Mouse (Mus musculus) cortical plate, adult 2 months (tissue): ENCODE measurements around the gene Slc25a54. TPM values are rescaled to one million over a fixed set of nuclear protein-coding genes. Genes with fewer than 3 reads are reported as not detected.

Experiments
- H3K27ac ChIP-seq: fragments of 200-500 bp; 2 replicates; pipeline ENCODE4 v1.5.1; 2012; ENCODE audit warnings: low read length, control low read depth, inconsistent platforms; ENCODE audit not compliant: insufficient read depth
- H3K4me1 ChIP-seq: fragments of 200-500 bp; 2 replicates; pipeline ENCODE4 v1.6.1; 2011; ENCODE audit warnings: low read length; ENCODE audit not compliant: control insufficient read depth, insufficient read depth
- H3K4me3 ChIP-seq: fragments of 200-500 bp; 2 replicates; pipeline ENCODE4 v1.5.1; 2011; ENCODE audit warnings: mild to moderate bottlenecking, low read length, control low read depth; ENCODE audit not compliant: insufficient read depth
- CTCF ChIP-seq: fragments of 200-500 bp; IDR thresholded peaks from 2 replicates; pipeline ENCODE4 v1.5.1; 2011; ENCODE audit warnings: mild to moderate bottlenecking, control low read depth, low read length; ENCODE audit not compliant: insufficient read depth; ENCODE audit errors: extremely low read depth
- POLR2A ChIP-seq: fragments of 200-500 bp; IDR thresholded peaks from 2 replicates; pipeline ENCODE4 v1.6.1; 2011; ENCODE audit warnings: mild to moderate bottlenecking, low read length, control low read depth; ENCODE audit not compliant: insufficient read depth; ENCODE audit errors: extremely low read depth
- polyA plus RNA-seq: library from polyadenylated mRNA; depleted of rRNA; stranded (reverse); fragments of >200 nt; gene quantifications from 2 replicates; pipeline ENCODE4 v1.2.3, GENCODE M21; 2012; rRNA removed

The Slc25a54 gene
- polyA plus RNA-seq = not detected in 2 replicates

- TF ChIP-seq POLR2A (no peak), CTCF (no peak)
- H3K27ac ChIP-seq = no peak within 1 kb of the TSS
- H3K4me3 ChIP-seq = no peak within 1 kb of the TSS
- no peaks in the 10 kb centered on the region for H3K4me1 ChIP-seq
Observed at GRCm38 (mm10) chr3:109080169-109080568, at the start of gene Slc25a54. Gene Slc25a54 (plus strand): TSS chr3:109080469.

GRCm38 (mm10) chr3:109030817-109031216, 49.5 kb upstream of the Slc25a54 start:
- TF ChIP-seq CTCF = no peak
- no peak for TF ChIP-seq POLR2A
- H3K4me1 ChIP-seq = peaks cover 2% of the 10 kb centered on the region; the same call in 1 of the 2 replicates

DNA sequence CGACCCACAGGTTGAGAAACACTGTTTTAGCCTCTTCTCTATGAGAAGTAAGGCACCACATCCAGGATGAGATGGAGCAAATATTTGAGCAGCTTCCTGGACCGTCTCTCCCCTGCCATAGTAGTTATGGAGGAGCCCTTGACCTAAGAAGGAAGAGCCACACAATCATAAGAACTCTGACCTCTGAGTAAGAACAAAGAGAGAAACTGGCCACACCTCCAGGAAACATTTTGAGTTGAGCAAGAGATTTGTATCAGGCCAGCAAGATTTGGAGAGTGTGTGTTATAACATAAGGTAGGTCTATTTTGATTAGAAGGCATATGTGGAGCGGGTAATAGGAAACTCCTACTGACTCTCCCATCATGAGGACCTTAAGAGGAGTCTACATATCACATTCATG, 48.6 kb upstream of the Slc25a54 start:
- peaks cover 2% of the 10 kb centered on the region; the same call in 1 of the 2 replicates for H3K4me1 ChIP-seq
- no peak overlapping the region for H3K4me3 ChIP-seq
- H3K27ac ChIP-seq = no peak overlapping the region
- TF ChIP-seq POLR2A (no peak), CTCF (no peak)

More at GRCm38 (mm10) chr3:109030817-109031216, 49.5 kb upstream of the Slc25a54 start:
- no peak overlapping the region for H3K4me3 ChIP-seq
- peak overlapping the region; percentile 19; the same call in 1 of the 2 replicates for H3K27ac ChIP-seq

GRCm38 (mm10) chr3:109032306-109032705, 48.0 kb upstream of the Slc25a54 start:
- TF ChIP-seq CTCF = no peak
- no peak for TF ChIP-seq POLR2A

DNA sequence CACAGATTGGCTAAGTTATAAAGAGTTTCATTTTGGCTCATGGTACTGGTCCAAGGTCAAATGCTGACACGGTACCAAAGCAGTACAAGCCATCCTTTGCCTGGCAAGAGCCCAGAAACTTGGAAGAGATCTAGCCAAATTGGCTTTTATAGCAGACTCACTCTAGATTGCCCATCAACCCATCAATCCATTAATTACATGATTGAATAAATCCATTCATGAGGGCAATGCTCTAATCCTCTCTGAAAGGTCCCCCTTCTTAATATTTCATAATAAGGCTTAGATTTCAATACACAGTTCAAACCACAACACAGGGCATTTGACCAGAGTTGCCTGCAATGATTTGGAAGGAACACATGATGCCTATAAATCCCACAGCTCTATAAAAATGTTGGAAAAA, 45.9 kb upstream of the Slc25a54 start:
- TF ChIP-seq CTCF = no peak
- no peak for TF ChIP-seq POLR2A
- H3K4me3 ChIP-seq = no peak overlapping the region
- peaks cover 2% of the 10 kb centered on the region; the same call in 1 of the 2 replicates for H3K4me1 ChIP-seq
- H3K27ac ChIP-seq = no peak overlapping the region

More at GRCm38 (mm10) chr3:109032306-109032705, 48.0 kb upstream of the Slc25a54 start:
- no peak overlapping the region for H3K4me3 ChIP-seq
- no peak overlapping the region for H3K27ac ChIP-seq
- H3K4me1 ChIP-seq = peaks cover 2% of the 10 kb centered on the region; the same call in 1 of the 2 replicates

- Histone ChIP-seq H3K27ac (no peak overlapping the region), H3K4me3 (no peak overlapping the region), H3K4me1 (no peaks in the 10 kb centered on the region)
- no peak for TF ChIP-seq CTCF
- no peak for TF ChIP-seq POLR2A
Observed at GRCm38 (mm10) chr3:109040908-109041307, 39.4 kb upstream of the Slc25a54 start.

GRCm38 (mm10) chr3:109043395-109043794, 36.9 kb upstream of the Slc25a54 start:
- TF ChIP-seq POLR2A (no peak), CTCF (no peak)
- H3K27ac ChIP-seq = no peak overlapping the region
- H3K4me3 ChIP-seq = no peak overlapping the region
- no peaks in the 10 kb centered on the region for H3K4me1 ChIP-seq

GRCm38 (mm10) chr3:109046428-109046827, 33.8 kb upstream of the Slc25a54 start:
- H3K4me3 ChIP-seq = no peak overlapping the region
- no peak overlapping the region for H3K27ac ChIP-seq
- TF ChIP-seq POLR2A = no peak
- TF ChIP-seq CTCF = no peak

GRCm38 (mm10) chr3:109047707-109048283, 32.5 kb upstream of the Slc25a54 start:
- TF ChIP-seq POLR2A (no peak), CTCF (no peak)
- Histone ChIP-seq H3K27ac (no peak overlapping the region), H3K4me1 (no peaks in the 10 kb centered on the region), H3K4me3 (no peak overlapping the region)

More at GRCm38 (mm10) chr3:109046428-109046827, 33.8 kb upstream of the Slc25a54 start:
- no peaks in the 10 kb centered on the region for H3K4me1 ChIP-seq
